Mouse (Mus musculus) urinary bladder, postnatal 10 days (tissue): ENCODE results near the gene Srprb.

Experiments used
- DNase-seq: peaks from one replicate; pipeline ENCODE4 v3.0.0; 2022; ENCODE audit warnings: low spot score

The Srprb gene

DNA sequence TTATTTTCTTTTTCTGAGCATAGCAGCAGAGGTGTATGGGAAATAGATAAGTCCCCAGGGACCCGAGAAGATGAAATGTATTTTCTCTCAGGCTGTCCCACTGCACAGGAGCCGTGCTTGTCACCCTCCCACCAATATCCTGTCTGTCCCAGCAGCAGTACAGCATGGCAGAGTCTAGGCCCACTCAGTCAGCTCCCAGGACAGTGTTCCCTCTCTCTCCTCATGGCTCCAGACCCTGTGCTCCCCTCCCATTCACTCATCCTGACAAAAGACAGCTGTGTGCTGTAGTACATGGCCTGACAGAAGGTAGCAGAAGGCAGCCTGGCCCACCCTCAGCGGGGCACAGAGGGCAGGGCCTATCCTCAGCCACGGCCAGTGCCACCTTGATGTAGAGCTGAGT is 58.1 kb downstream of the Srprb start:
- no peak for DNase-seq

DNA sequence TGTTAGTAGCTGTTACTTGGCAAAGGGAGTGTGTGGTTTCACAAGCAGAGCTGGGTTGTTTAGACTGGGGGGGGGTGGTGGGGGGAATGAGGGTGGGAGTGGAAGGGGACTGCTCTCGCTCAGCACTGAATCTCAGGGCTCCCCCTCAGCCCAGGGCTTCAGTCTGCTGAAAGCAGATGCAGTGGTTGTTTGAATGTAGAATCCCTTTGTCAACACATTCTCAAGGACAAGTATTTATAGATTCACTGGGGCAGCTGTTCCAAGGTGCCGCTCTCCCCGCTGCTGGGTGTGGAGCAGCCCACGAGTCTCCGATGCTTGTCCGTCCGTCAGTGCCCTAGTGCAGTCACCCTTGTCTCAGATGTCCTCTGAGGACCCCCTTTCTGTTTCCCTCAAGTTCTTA is 60.7 kb downstream of the Srprb start:
- DNase-seq = no peak

DNA sequence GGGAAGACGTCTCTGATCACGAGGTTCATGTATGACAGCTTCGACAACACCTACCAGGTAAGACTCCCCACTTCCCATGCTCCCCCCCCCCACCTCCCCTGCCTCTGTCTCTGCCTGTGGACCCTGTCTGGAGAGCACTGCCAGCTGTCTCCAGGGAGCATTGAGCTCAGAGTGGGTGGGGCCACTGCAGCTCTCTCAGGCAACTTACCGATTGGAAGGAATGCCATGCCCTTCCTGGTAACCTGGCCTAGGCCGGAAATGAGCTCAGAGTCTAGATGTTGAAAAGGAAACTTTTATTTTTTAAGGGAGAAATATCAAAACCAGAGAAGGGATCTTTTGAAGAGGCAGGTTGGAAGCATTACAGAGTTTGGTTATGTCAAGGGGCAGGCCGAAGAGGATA is 61.6 kb downstream of the Srprb start:
- no peak for DNase-seq

DNA sequence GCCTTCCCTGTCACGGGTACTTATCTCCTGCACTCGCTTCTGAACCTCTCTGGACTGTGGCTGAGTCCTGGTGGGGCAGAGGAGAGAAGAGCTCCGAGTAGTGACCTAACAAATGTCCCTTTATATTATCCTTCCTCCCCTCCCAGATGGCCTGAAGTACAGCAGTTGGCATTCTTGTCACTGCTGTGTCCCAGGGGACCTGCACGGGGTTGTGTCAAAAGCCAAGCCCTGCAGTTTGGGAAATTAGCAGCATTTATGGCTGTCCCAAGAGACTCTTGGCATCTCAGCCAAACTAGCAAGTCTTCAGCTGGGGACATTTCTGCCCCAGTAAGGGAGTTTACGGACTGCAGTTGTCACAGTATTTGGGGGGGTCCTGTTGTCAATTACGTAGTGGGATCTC is 62.5 kb downstream of the Srprb start:
- no peak for DNase-seq
